Mouse (Mus musculus) heart, embryonic 13.5 days (tissue): ENCODE measurements around the gene Slc25a34. TPM values are rescaled to one million over a fixed set of nuclear protein-coding genes. Genes with fewer than 3 reads are reported as not detected.

Experiments
- polyA plus RNA-seq: library from polyadenylated mRNA; unstranded; fragments of >200 nt; fragmentation: Nextera tagmentation; extraction: Ambion mirVana; gene quantifications from 2 replicates; pipeline ENCODE4 v1.2.1, GENCODE M21; 2015

Gene Slc25a34
- polyA plus RNA-seq, 1 experiment from 2014 or later: 0.49 TPM

Other genes with a start within 250 kb of the Slc25a34 start
- gene Clcnka, start 225.1 kb downstream of the Slc25a34 start, polyA plus RNA-seq: 0.10 TPM in 1 of 2 replicates, not detected in the other
- 0.79 and 0.99 TPM in 2 replicates for gene Clcnkb, start 207.8 kb downstream of the Slc25a34 start, polyA plus RNA-seq
- gene Hspb7, start 203.0 kb downstream of the Slc25a34 start, polyA plus RNA-seq: 183 and 184 TPM in 2 replicates
- gene Srarp, start 187.7 kb downstream of the Slc25a34 start, polyA plus RNA-seq: not detected in 2 replicates
- gene Zbtb17, start 179.2 kb downstream of the Slc25a34 start, polyA plus RNA-seq: 23.3 and 23.4 TPM in 2 replicates
- gene Spen, start 85.2 kb downstream of the Slc25a34 start, polyA plus RNA-seq: 5.1 and 6.6 TPM in 2 replicates
- 55.3 and 55.9 TPM in 2 replicates for gene Fblim1, start 17.7 kb downstream of the Slc25a34 start, polyA plus RNA-seq
- 0.44 and 0.62 TPM in 2 replicates for gene Tmem82, start 5.2 kb downstream of the Slc25a34 start, polyA plus RNA-seq
- 4.9 and 5.1 TPM in 2 replicates for gene Plekhm2, start 41.1 kb upstream of the Slc25a34 start, polyA plus RNA-seq
- gene Rsc1a1, start 61.8 kb upstream of the Slc25a34 start, polyA plus RNA-seq: 0.43 and 0.96 TPM in 2 replicates
- gene Ddi2, start 99.6 kb upstream of the Slc25a34 start, polyA plus RNA-seq: 13.2 and 15.6 TPM in 2 replicates
- 1.0 and 1.9 TPM in 2 replicates for gene Agmat, start 122.9 kb upstream of the Slc25a34 start, polyA plus RNA-seq
- gene Dnajc16, start 167.1 kb upstream of the Slc25a34 start, polyA plus RNA-seq: 4.0 and 4.2 TPM in 2 replicates
- gene Casp9, start 169.8 kb upstream of the Slc25a34 start, polyA plus RNA-seq: 14.3 and 15.5 TPM in 2 replicates
- not detected in 2 replicates for gene Cela2a, start 202.3 kb upstream of the Slc25a34 start, polyA plus RNA-seq
- not detected in 2 replicates for gene Ctrc, start 222.5 kb upstream of the Slc25a34 start, polyA plus RNA-seq